Mouse (Mus musculus): Measurements from ENCODE around the gene Fndc3b. TPM values are rescaled to one million over a fixed set of nuclear protein-coding genes. Genes with fewer than 3 reads are reported as not detected.

Gene Fndc3b
- total and polyA plus RNA-seq, 3 experiments = 0.03 to 0.05 (median 0.04) TPM

DNA sequence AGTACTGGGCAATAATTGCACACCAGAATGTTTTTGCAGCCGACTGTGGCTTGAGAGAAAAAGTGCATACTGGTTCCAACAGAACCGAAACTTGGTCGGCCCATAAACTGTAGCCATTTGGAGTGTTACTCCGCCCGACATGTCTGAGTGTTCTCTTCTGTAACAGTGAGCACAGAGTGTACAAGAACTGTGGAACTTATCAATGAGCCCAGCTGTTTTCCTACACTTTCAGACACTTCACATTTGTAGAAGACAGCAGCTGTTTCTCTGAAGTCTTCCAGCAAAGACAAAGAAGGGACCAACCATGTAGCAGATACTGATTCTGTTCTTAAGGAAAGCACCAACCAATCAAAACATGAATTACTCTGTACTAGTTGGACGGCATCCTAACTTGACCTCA lies 191.6 kb downstream of the Fndc3b start:
- Histone ChIP-seq H3K27me3 (replicated peaks) (no peaks in the 10 kb centered on the region), H3K9ac (ENCODE audit: insufficient read depth, low read depth) (no peak overlapping the region), H3K36me3 (replicated peaks in 1 of 2; ENCODE audit: control insufficient read depth in 1 of 2, insufficient read depth in 1 of 2, low read length in 1 of 2) (no peaks in the 10 kb centered on the region), H3K4me1 (ENCODE audit: control insufficient read depth in 1 of 2, insufficient read depth in 2 of 2) (peaks cover 0 to 7% of the 10 kb centered on the region in 2 experiments; a peak in 1 of 4 replicates), H3K27ac (ENCODE audit: insufficient read depth, low read depth) (no peak overlapping the region), H3K79me2 (replicated peaks; ENCODE audit: control insufficient read depth, extremely low read depth, insufficient read depth, poor library complexity, severe bottlenecking) (no peaks in the 10 kb centered on the region), H3K4me3 (replicated peaks in 1 of 3; ENCODE audit: low read depth in 2 of 3, low read length in 2 of 3, poor library complexity in 1 of 3) (no peak overlapping the region), H3K4me2 (ENCODE audit: insufficient read depth, low read depth, poor library complexity, severe bottlenecking) (no peak overlapping the region), H3K9me3 (replicated peaks; ENCODE audit: low read length) (no peaks in the 10 kb centered on the region)
- TF ChIP-seq MXI1 (IDR thresholded peaks at IDR 0.05; ENCODE audit: low read depth, low read length) (no peak), PAX5 (IDR thresholded peaks at IDR 0.05; ENCODE audit: low read length) (no peak), GABPA (IDR thresholded peaks at IDR 0.05; ENCODE audit: insufficient replicate concordance, low read depth, low read length) (no peak), NRF1 (IDR thresholded peaks at IDR 0.05; ENCODE audit: low read depth, low read length) (no peak), NELFE (IDR thresholded peaks at IDR 0.05; ENCODE audit: low read depth, low read length) (no peak), CTCF (conservative IDR thresholded peaks at IDR 0.05 in 1 of 2, IDR thresholded peaks at IDR 0.05 in 1 of 2; ENCODE audit: low read depth in 2 of 2, low read length in 2 of 2) (no peak), E2F4 (IDR thresholded peaks at IDR 0.05; ENCODE audit: insufficient replicate concordance, low read depth, low read length) (no peak), CHD1 (IDR thresholded peaks at IDR 0.05; ENCODE audit: low read depth, low read length) (no peak), TBP (conservative IDR thresholded peaks at IDR 0.05; ENCODE audit: low read depth, low read length) (no peak), MEF2A (IDR thresholded peaks at IDR 0.05; ENCODE audit: borderline replicate concordance, low read depth, low read length) (no peak), CHD2 (IDR thresholded peaks at IDR 0.05; ENCODE audit: low read length) (no peak), TCF12 (IDR thresholded peaks at IDR 0.05; ENCODE audit: low read depth, low read length) (no peak), HCFC1 (IDR thresholded peaks at IDR 0.05; ENCODE audit: low read depth, low read length) (no peak), ETS1 (conservative IDR thresholded peaks at IDR 0.05; ENCODE audit: low read depth, low read length) (no peak)
- dilution Hi-C loops (cut with MboI; ENCODE audit: extremely low pct_ligation_motif_present, extremely low pct_unique_long_range_greater_than_20kb, low sequenced_read_pairs) (no loop called here), in situ Hi-C loops (cut with MboI; ENCODE audit: low pct_ligation_motif_present, low pct_unique_long_range_greater_than_20kb, low sequenced_read_pairs) (no loop called here)
- DNase-seq (ENCODE audit: extremely low read depth) = no peak

DNA sequence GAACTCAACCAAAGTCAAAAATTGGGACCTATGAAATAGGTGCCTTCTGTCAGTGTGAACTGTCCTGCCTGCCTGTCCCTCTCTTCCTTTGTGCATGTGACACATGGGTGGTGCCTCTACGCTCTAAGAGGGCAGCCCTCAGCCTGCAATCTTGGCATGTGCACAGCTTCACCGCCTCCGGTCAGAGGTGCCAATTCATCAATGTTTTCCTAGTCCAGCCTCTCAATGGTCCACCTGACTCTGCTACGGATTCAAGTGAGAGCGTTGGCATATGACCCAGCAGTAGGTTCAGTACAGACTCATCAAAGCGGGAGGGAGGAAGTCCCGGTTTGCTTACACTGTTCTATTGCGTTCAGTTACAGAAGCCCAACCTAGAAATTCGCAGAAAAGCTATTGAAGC lies 192.2 kb downstream of the Fndc3b start:
- TF ChIP-seq TBP (conservative IDR thresholded peaks at IDR 0.05; ENCODE audit: low read depth, low read length) (no peak), MAFK (IDR thresholded peaks at IDR 0.05; ENCODE audit: insufficient replicate concordance, low read length) (no peak), GABPA (IDR thresholded peaks at IDR 0.05; ENCODE audit: insufficient replicate concordance, low read depth, low read length) (no peak), SMC3 (IDR thresholded peaks at IDR 0.05; ENCODE audit: low read depth, low read length) (no peak), TCF12 (IDR thresholded peaks at IDR 0.05; ENCODE audit: low read depth, low read length) (no peak)
- peaks cover 0 to 7% of the 10 kb centered on the region in 2 experiments; a peak in 1 of 4 replicates for H3K4me1 ChIP-seq (ENCODE audit: control insufficient read depth in 1 of 2, insufficient read depth in 2 of 2)
- H3K4me3 ChIP-seq (replicated peaks in 1 of 3; ENCODE audit: low read depth in 2 of 3, low read length in 2 of 3, poor library complexity in 1 of 3) = no peak overlapping the region
- no peaks in the 10 kb centered on the region for H3K36me3 ChIP-seq (replicated peaks in 1 of 2; ENCODE audit: control insufficient read depth in 1 of 2, insufficient read depth in 1 of 2, low read length in 1 of 2)
- no peaks in the 10 kb centered on the region for H3K27me3 ChIP-seq (replicated peaks)
- in situ Hi-C loops (cut with MboI; ENCODE audit: low pct_ligation_motif_present, low pct_unique_long_range_greater_than_20kb, low sequenced_read_pairs) (no loop called here), dilution Hi-C loops (cut with MboI; ENCODE audit: extremely low pct_ligation_motif_present, extremely low pct_unique_long_range_greater_than_20kb, low sequenced_read_pairs) (no loop called here)
- H3K9me3 ChIP-seq (replicated peaks; ENCODE audit: low read length) = no peaks in the 10 kb centered on the region
- H3K27ac ChIP-seq (ENCODE audit: insufficient read depth, low read depth) = no peak overlapping the region
- no peak overlapping the region for H3K4me2 ChIP-seq (ENCODE audit: insufficient read depth, low read depth, poor library complexity, severe bottlenecking)
- no peak overlapping the region for H3K9ac ChIP-seq (ENCODE audit: insufficient read depth, low read depth)
- no peak for DNase-seq (ENCODE audit: extremely low read depth)
- H3K79me2 ChIP-seq (replicated peaks; ENCODE audit: control insufficient read depth, extremely low read depth, insufficient read depth, poor library complexity, severe bottlenecking) = no peaks in the 10 kb centered on the region
